Mouse (Mus musculus): ENCODE results near the gene Lrrc10. TPM values are rescaled to one million over a fixed set of nuclear protein-coding genes. Genes with fewer than 3 reads are reported as not detected.

Gene Lrrc10
- not detected in 2 replicates for polyA plus RNA-seq (2014; fragmentation: Nextera tagmentation; extraction: Ambion mirVana)

DNA sequence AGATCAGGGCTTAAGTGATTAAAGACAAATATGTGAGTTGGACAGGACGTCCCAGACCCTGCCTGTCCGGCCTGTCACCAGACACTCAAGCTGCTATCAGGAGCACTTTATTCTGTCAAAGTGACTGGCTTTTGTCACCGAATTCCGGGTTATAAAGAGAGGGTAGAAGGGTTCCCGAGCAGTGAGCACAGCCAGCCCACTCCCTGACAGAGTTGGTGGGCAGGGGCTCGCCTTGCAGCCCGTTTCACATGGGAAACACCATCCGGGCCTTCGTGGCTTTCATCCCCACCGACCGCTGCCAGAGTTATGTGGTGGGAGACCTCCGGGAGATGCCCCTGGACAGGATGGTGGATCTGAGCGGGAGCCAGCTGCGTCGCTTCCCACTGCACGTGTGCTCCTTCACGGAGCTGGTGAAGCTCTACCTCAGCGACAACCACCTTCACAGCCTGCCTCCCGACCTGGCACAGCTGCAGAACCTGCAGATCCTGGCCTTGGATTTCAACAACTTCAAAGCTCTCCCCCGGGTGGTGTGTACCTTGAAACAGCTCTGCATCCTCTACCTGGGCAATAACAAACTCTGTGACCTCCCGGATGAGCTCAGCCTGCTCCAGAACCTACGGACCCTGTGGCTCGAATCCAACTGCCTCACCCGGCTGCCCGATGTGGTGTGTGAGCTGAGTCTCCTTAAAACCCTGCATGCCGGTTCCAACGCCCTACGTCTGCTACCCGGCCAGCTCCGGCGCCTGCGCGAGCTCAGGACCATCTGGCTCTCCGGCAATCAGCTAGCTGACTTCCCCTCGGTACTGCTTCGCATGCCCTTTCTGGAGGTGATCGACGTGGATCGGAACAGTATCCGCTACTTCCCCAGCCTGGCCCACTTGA, at the start of gene Lrrc10:
Lrrc10 (plus strand) TSS at position 167 of the 882 bp plus-strand sequence.
- H3K4me3 ChIP-seq (ENCODE audit: low read depth, low read length): no peak within 1 kb of the TSS
- no peaks in the 10 kb centered on the region for H3K4me1 ChIP-seq (replicated peaks; ENCODE audit: control insufficient read depth, insufficient read depth, low read length)
- 54% methylated on average over 40 of the region's 40 CpGs for WGBS
- H3K27me3 ChIP-seq (ENCODE audit: control insufficient read depth, insufficient read depth, low read length): no peaks in the 10 kb centered on the region
- no peak within 1 kb of the TSS for H3K27ac ChIP-seq (ENCODE audit: low read depth, low read length)
- ATAC-seq (replicated peaks; ENCODE audit: low FRiP score) (no peak), DNase-seq (ENCODE audit: low spot score) (no peak)
- peak within 1 kb of the TSS; percentile 7; the same call in 1 of the 2 replicates for H3K9ac ChIP-seq (ENCODE audit: low read length)
- no peaks in the 10 kb centered on the region for H3K9me3 ChIP-seq (ENCODE audit: control insufficient read depth, low read length)
- H3K4me2 ChIP-seq (ENCODE audit: low read depth, low read length, severe bottlenecking): 0 out of 2 replicates have a peak within 1 kb of the TSS, but pooled peaks have one; percentile 2
- H3K36me3 ChIP-seq (ENCODE audit: control insufficient read depth, insufficient read depth, low read length): peaks cover 4% of the 10 kb centered on the region; the same call in 1 of the 2 replicates

DNA sequence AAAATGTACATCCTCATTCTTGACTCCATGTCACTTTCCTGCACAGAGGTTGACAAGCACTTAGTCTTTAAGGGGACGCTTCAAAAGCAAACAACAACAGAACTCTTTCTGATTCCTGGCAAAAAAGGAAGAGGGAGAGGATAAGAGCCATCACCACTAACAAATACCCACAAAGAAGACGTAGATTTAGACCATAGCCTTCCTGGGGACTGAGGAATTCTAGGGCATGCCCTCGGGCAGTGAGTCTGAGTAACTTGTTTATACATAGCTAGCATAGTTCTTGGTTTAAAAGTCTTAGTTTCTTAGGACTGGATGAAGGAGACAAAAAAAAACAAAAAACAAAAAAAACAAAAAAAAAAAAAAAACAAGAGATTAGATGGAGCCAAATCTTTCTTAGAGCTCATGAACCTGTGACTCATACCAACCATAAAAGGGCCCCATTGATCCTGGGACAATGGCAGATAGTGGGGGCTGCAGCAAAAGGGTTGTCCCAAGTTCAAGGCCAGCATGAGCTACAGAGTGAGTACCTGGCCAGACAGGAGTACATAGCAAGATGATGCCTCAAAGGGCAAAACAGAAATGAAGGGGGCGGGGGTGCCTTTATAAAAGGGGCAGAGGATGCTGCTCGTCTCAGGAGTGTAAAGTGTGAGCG, 49.4 kb upstream of the Lrrc10 start:
- no peaks in the 10 kb centered on the region for H3K9me3 ChIP-seq (ENCODE audit: control insufficient read depth, low read length)
- H3K4me1 ChIP-seq (replicated peaks; ENCODE audit: control insufficient read depth, insufficient read depth, low read length): no peaks in the 10 kb centered on the region
- WGBS: 69% methylated on average over 6 of the region's 6 CpGs
- H3K4me2 ChIP-seq (ENCODE audit: low read depth, low read length, severe bottlenecking): no peak overlapping the region
- no peak overlapping the region for H3K9ac ChIP-seq (ENCODE audit: low read length)
- no peaks in the 10 kb centered on the region for H3K27me3 ChIP-seq (ENCODE audit: control insufficient read depth, insufficient read depth, low read length)
- no peak overlapping the region for H3K27ac ChIP-seq (ENCODE audit: low read depth, low read length)
- no peak for ATAC-seq (replicated peaks; ENCODE audit: low FRiP score)
- no peaks in the 10 kb centered on the region for H3K36me3 ChIP-seq (ENCODE audit: control insufficient read depth, insufficient read depth, low read length)
- H3K4me3 ChIP-seq (ENCODE audit: low read depth, low read length): no peak overlapping the region
- DNase-seq (ENCODE audit: low spot score): no peak

DNA sequence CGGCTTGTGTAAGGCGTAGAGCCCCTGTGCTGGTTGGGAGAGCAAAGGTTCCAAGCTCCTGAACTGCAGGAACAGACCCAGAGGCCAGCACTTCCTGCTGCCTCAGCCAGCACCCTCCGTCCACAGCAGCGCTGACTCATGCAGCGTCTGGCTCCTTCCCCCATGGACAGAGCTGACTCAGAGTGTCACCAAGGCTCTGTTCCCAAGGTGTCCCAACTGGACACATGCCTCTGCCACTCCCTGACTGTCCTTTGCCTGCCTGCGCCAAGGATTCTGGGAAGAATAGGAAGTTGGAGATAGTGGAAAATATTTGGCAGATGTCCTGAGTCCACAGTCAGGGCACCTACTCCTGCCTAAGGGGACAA, 48.9 kb upstream of the Lrrc10 start:
- DNase-seq (ENCODE audit: low spot score): no peak
- Histone ChIP-seq H3K9ac (ENCODE audit: low read length) (no peak overlapping the region), H3K4me3 (ENCODE audit: low read depth, low read length) (no peak overlapping the region), H3K36me3 (ENCODE audit: control insufficient read depth, insufficient read depth, low read length) (no peaks in the 10 kb centered on the region), H3K4me1 (replicated peaks; ENCODE audit: control insufficient read depth, insufficient read depth, low read length) (no peaks in the 10 kb centered on the region), H3K4me2 (ENCODE audit: low read depth, low read length, severe bottlenecking) (no peak overlapping the region), H3K27me3 (ENCODE audit: control insufficient read depth, insufficient read depth, low read length) (no peaks in the 10 kb centered on the region), H3K27ac (ENCODE audit: low read depth, low read length) (no peak overlapping the region), H3K9me3 (ENCODE audit: control insufficient read depth, low read length) (no peaks in the 10 kb centered on the region)
- ATAC-seq (replicated peaks; ENCODE audit: low FRiP score): no peak
- WGBS: 79% methylated on average over 6 of the region's 6 CpGs

DNA sequence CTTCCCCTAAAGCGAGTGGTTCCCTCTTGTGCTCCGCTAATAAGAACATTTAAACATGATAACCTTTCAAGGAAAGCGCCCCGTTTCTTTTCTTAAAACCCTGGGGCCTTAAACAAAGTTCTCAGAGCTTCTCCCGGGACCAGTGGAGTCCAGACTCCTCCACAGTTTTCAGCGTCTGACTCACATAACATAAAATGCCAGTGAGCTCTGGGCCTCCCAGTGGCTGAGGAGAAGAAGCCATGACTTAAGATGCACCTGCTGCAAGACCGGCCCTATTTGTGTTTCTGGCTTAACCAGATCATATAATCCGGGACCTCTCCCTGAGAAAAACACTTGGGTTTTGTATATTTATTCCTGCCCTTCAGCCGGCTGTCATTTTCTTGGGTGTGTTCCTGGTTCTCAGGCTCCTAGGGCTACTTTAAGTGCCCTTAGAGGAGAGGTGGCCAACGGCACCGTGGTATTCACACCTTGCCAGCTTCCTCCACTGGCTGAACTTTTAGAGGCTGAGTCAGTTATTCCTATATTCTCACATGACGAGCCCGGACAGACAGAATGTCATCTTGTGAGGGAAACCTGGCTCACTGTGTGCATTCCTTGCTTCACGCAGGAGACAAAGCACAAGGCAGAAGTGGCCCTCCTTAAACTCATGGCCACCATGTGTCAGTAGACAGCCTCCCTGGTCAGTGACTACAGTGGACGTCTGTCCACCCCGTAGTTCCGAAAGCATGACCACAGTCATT, 46.3 kb upstream of the Lrrc10 start:
- H3K27me3 ChIP-seq (ENCODE audit: control insufficient read depth, insufficient read depth, low read length): no peaks in the 10 kb centered on the region
- H3K27ac ChIP-seq (ENCODE audit: low read depth, low read length): no peak overlapping the region
- no peak overlapping the region for H3K4me3 ChIP-seq (ENCODE audit: low read depth, low read length)
- no peaks in the 10 kb centered on the region for H3K36me3 ChIP-seq (ENCODE audit: control insufficient read depth, insufficient read depth, low read length)
- DNase-seq (ENCODE audit: low spot score): no peak
- H3K4me2 ChIP-seq (ENCODE audit: low read depth, low read length, severe bottlenecking): no peak overlapping the region
- no peaks in the 10 kb centered on the region for H3K4me1 ChIP-seq (replicated peaks; ENCODE audit: control insufficient read depth, insufficient read depth, low read length)
- H3K9ac ChIP-seq (ENCODE audit: low read length): no peak overlapping the region
- no peaks in the 10 kb centered on the region for H3K9me3 ChIP-seq (ENCODE audit: control insufficient read depth, low read length)
- 92% methylated on average over 17 of the region's 17 CpGs for WGBS
- no peak for ATAC-seq (replicated peaks; ENCODE audit: low FRiP score)

DNA sequence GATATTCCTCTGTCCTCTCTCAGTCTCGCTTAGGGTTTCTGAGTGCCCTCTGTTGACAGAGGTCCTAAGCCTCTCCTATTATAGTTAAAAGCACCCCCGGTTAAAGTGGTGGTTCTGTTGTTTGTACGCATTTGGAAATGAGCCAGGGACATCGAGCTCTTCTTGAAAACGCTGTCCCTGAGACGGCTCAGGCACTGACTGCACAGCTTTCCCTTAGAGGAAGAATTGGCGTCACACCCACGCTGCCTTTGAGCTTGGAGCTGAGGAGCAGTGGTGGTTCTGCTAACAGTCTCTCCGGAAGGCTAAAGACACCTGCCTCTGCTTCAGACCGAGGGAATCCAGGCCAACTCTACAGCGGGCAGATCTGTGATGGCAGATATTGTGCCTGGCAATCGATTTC, 44.2 kb upstream of the Lrrc10 start:
- DNase-seq (ENCODE audit: low spot score) (no peak), ATAC-seq (replicated peaks; ENCODE audit: low FRiP score) (no peak)
- WGBS: 77% methylated on average over 12 of the region's 12 CpGs
- H3K27me3 ChIP-seq (ENCODE audit: control insufficient read depth, insufficient read depth, low read length): no peaks in the 10 kb centered on the region
- no peak overlapping the region for H3K27ac ChIP-seq (ENCODE audit: low read depth, low read length)
- no peaks in the 10 kb centered on the region for H3K4me1 ChIP-seq (replicated peaks; ENCODE audit: control insufficient read depth, insufficient read depth, low read length)
- no peaks in the 10 kb centered on the region for H3K36me3 ChIP-seq (ENCODE audit: control insufficient read depth, insufficient read depth, low read length)
- H3K9ac ChIP-seq (ENCODE audit: low read length): no peak overlapping the region
- no peak overlapping the region for H3K4me3 ChIP-seq (ENCODE audit: low read depth, low read length)
- H3K4me2 ChIP-seq (ENCODE audit: low read depth, low read length, severe bottlenecking): no peak overlapping the region
- no peaks in the 10 kb centered on the region for H3K9me3 ChIP-seq (ENCODE audit: control insufficient read depth, low read length)

DNA sequence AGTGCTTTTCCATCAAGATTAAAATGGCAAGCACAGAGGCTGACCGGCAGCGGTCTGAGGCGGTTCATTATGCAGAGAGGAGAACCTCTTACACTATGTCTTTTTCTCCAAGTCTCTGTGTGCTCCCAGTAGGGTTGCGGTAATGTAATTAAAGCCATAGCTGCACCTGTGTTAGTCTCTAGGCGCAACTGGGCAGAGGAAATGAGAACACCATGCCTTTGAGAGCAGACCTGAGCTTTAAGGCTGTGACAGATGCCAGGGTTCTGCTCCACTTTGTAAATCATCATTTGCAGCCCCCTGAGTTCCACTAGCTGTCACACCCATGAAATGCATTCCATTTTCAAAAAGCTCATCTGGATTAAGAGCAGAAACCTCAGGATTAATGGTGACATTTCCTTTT, 40.4 kb upstream of the Lrrc10 start:
- Histone ChIP-seq H3K9me3 (ENCODE audit: control insufficient read depth, low read length) (no peaks in the 10 kb centered on the region), H3K27me3 (ENCODE audit: control insufficient read depth, insufficient read depth, low read length) (no peaks in the 10 kb centered on the region), H3K4me2 (ENCODE audit: low read depth, low read length, severe bottlenecking) (no peak overlapping the region), H3K9ac (ENCODE audit: low read length) (no peak overlapping the region), H3K36me3 (ENCODE audit: control insufficient read depth, insufficient read depth, low read length) (no peaks in the 10 kb centered on the region), H3K4me3 (ENCODE audit: low read depth, low read length) (no peak overlapping the region), H3K4me1 (replicated peaks; ENCODE audit: control insufficient read depth, insufficient read depth, low read length) (no peaks in the 10 kb centered on the region), H3K27ac (ENCODE audit: low read depth, low read length) (no peak overlapping the region)
- DNase-seq (ENCODE audit: low spot score) (no peak), ATAC-seq (replicated peaks; ENCODE audit: low FRiP score) (no peak)
- 84% methylated on average over 5 of the region's 5 CpGs for WGBS

DNA sequence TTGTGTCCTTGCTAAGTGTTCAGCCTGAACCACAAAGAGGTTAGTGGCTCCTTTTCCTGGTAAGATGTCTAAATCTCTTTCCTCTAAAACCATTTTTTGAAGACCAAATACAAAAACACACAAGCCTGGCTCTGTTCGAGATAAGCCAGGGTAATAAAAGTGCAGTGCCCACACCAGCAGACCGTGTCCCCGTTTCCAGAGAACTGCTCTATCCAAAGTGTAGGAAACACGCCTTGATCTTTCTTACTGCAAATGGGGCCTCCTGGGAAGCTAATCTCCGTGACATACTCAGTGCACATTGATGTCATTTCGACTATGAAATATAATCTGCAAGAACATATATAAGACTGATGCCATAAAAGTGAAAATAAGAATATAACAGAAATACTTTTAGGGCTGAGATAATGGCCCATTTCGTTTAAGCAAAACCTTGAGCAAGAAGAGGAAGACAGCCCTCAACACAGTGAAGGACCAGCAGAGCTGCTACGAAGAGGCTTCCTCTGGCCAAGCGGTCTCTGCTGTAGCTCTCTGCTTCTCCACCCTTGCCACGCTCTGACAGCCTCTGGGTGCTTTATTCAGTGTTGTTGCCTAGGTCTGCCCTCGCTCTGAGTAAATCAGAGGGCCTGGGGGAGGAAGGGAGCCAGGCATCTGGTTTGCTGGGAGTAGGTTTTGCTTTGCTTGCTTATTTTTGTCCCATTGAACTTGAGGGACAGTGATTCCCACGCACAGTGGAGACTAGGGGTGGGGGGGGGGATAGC, 39.3 kb upstream of the Lrrc10 start:
- DNase-seq (ENCODE audit: low spot score): no peak
- no peak overlapping the region for H3K9ac ChIP-seq (ENCODE audit: low read length)
- H3K27ac ChIP-seq (ENCODE audit: low read depth, low read length): no peak overlapping the region
- no peak for ATAC-seq (replicated peaks; ENCODE audit: low FRiP score)
- no peak overlapping the region for H3K4me2 ChIP-seq (ENCODE audit: low read depth, low read length, severe bottlenecking)
- H3K9me3 ChIP-seq (ENCODE audit: control insufficient read depth, low read length): no peaks in the 10 kb centered on the region
- WGBS: 82% methylated on average over 12 of the region's 12 CpGs
- no peak overlapping the region for H3K4me3 ChIP-seq (ENCODE audit: low read depth, low read length)
- H3K4me1 ChIP-seq (replicated peaks; ENCODE audit: control insufficient read depth, insufficient read depth, low read length): no peaks in the 10 kb centered on the region
- H3K36me3 ChIP-seq (ENCODE audit: control insufficient read depth, insufficient read depth, low read length): no peaks in the 10 kb centered on the region
- no peaks in the 10 kb centered on the region for H3K27me3 ChIP-seq (ENCODE audit: control insufficient read depth, insufficient read depth, low read length)

DNA sequence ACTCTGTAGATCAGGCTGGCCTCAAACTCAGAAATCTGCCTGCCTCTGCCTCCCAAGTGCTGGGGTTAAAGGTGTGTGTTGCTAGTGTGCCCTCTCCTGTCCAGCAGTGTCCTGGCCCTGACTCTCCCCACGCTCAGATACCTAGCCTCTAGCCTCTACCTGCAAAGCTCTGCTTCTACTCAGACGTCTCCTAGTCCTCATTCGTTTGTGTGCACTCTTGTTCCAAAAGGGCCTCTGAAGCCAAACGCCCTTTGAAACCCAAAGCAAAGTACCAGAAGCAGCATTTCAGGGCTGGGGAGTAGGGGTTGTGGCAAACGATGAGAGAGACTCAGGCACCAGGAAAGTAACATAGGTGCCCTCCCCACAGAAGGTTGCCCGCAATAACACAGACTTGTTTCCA, 35.5 kb upstream of the Lrrc10 start:
- Histone ChIP-seq H3K4me2 (ENCODE audit: low read depth, low read length, severe bottlenecking) (no peak overlapping the region), H3K4me3 (ENCODE audit: low read depth, low read length) (no peak overlapping the region), H3K4me1 (replicated peaks; ENCODE audit: control insufficient read depth, insufficient read depth, low read length) (no peaks in the 10 kb centered on the region), H3K27me3 (ENCODE audit: control insufficient read depth, insufficient read depth, low read length) (no peaks in the 10 kb centered on the region), H3K9ac (ENCODE audit: low read length) (no peak overlapping the region), H3K36me3 (ENCODE audit: control insufficient read depth, insufficient read depth, low read length) (no peaks in the 10 kb centered on the region), H3K9me3 (ENCODE audit: control insufficient read depth, low read length) (no peaks in the 10 kb centered on the region), H3K27ac (ENCODE audit: low read depth, low read length) (no peak overlapping the region)
- DNase-seq (ENCODE audit: low spot score) (no peak), ATAC-seq (replicated peaks; ENCODE audit: low FRiP score) (no peak)
- 85% methylated on average over 6 of the region's 6 CpGs for WGBS

Data from forebrain, embryonic 11.5 days (tissue).